Mouse (Mus musculus): ENCODE data around the gene Vdr. TPM values are rescaled to one million over a fixed set of nuclear protein-coding genes. Genes with fewer than 3 reads are reported as not detected.
"Not testable (repeated sequence)": the region's sequence is repeated elsewhere in the genome, so short reads cannot be mapped to it uniquely, and the experiment has no call there.

Vdr gene
- polyA plus RNA-seq, 1 experiment from 2014 or later: 1.5 TPM

DNA sequence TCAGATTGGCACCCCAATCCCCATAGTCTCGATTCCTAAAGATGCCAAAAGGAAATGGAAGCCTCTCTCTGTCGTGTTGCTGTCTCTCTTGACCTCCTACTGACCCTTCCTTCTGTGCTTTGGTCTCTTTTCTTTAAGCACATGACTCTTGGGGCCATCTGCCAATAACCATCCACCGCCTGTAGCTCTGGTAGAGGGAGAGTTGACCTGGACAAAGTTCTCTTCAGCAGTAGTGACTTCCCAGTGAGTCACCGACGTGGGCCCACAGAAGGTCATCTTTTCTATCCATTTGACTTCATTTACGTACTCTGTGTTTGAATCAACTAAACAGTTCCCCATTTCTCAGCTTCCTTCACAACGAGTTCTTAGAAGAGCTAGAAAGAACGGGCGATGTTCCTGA, 30.0 kb downstream of the Vdr start:
- Histone ChIP-seq H3K27ac (ENCODE audit: low read length) (no peak overlapping the region), H3K27me3 (ENCODE audit: control insufficient read depth, insufficient read depth, low read length) (no peaks in the 10 kb centered on the region), H3K4me3 (ENCODE audit: low read length) (no peak overlapping the region), H3K36me3 (ENCODE audit: control insufficient read depth, insufficient read depth) (no peaks in the 10 kb centered on the region), H3K9me3 (replicated peaks; ENCODE audit: control insufficient read depth, low read length) (no peaks in the 10 kb centered on the region), H3K4me2 (ENCODE audit: low read depth, low read length) (no peak overlapping the region), H3K9ac (ENCODE audit: low read length) (no peak overlapping the region), H3K4me1 (ENCODE audit: control insufficient read depth, insufficient read depth, low read length) (no peaks in the 10 kb centered on the region)
- ATAC-seq (replicated peaks; ENCODE audit: extremely low read depth, insufficient read depth, low FRiP score): no peak
- 76% methylated on average over 9 of the region's 9 CpGs for WGBS

DNA sequence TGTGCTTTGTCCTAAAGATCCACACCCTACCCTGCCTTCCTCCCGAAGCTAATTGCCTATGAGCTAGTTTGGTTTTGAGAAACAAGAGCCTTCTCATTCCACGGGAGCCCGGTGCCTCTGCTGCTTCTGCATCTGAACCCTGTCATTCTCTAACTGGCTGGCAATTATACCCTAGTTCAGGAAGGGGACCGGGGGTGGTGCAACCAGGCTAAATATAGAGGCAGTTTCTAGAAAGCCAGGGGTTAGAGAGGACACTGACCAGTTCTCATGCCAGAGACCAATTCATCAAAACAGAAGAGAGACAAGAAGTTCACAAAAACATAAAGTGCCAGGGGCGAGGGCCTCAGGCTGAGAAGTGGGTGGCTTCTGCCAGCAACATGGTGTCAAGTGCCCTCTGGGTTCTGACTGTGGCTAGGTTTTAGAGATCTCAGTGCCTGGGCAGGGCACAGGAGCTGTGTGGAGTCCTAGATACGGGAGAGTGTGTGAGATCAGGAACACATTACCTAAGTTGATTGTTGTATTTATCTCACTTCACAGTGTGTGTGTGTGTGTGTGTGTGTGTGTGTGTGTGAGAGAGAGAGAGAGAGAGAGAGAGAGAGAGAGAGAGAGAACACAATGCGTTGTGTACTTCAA, 31.6 kb downstream of the Vdr start:
- no peaks in the 10 kb centered on the region for H3K27me3 ChIP-seq (ENCODE audit: control insufficient read depth, insufficient read depth, low read length)
- H3K9me3 ChIP-seq (replicated peaks; ENCODE audit: control insufficient read depth, low read length): no peaks in the 10 kb centered on the region
- ATAC-seq (replicated peaks; ENCODE audit: extremely low read depth, insufficient read depth, low FRiP score): peak; percentile 54; the same call in 1 of the 2 replicates
- peak overlapping the region; percentile 37; the same call in 1 of the 2 replicates for H3K27ac ChIP-seq (ENCODE audit: low read length)
- WGBS: 39% methylated on average over 7 of the region's 7 CpGs
- no peaks in the 10 kb centered on the region for H3K4me1 ChIP-seq (ENCODE audit: control insufficient read depth, insufficient read depth, low read length)
- no peaks in the 10 kb centered on the region for H3K36me3 ChIP-seq (ENCODE audit: control insufficient read depth, insufficient read depth)
- H3K4me2 ChIP-seq (ENCODE audit: low read depth, low read length): no peak overlapping the region
- H3K9ac ChIP-seq (ENCODE audit: low read length): no peak overlapping the region
- H3K4me3 ChIP-seq (ENCODE audit: low read length): no peak overlapping the region

DNA sequence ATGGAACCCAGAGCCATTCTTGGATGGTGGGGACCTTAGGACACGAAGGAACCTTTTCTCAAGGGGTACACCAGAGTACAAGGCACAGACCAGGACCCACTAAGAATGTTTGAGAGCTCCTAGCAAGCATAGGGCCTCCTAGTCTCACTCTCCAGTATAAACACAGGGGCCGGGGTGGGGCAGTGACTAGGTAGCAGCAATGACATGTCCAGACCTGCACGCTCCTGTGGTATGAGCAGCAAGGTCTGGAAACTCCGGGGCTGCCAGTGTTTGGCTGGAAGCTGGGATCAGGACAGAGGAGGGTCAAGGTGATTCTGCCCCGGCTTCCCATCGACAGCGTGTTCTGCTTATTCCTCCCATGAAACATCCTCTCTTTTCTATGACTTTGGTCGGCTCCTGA, 34.6 kb downstream of the Vdr start:
- Histone ChIP-seq H3K4me3 (ENCODE audit: low read length) (no peak overlapping the region), H3K9ac (ENCODE audit: low read length) (no peak overlapping the region), H3K4me1 (ENCODE audit: control insufficient read depth, insufficient read depth, low read length) (no peaks in the 10 kb centered on the region), H3K9me3 (replicated peaks; ENCODE audit: control insufficient read depth, low read length) (no peaks in the 10 kb centered on the region), H3K27ac (ENCODE audit: low read length) (no peak overlapping the region), H3K36me3 (ENCODE audit: control insufficient read depth, insufficient read depth) (no peaks in the 10 kb centered on the region), H3K27me3 (ENCODE audit: control insufficient read depth, insufficient read depth, low read length) (no peaks in the 10 kb centered on the region), H3K4me2 (ENCODE audit: low read depth, low read length) (no peak overlapping the region)
- 80% methylated on average over 8 of the region's 8 CpGs for WGBS
- no peak for ATAC-seq (replicated peaks; ENCODE audit: extremely low read depth, insufficient read depth, low FRiP score)

DNA sequence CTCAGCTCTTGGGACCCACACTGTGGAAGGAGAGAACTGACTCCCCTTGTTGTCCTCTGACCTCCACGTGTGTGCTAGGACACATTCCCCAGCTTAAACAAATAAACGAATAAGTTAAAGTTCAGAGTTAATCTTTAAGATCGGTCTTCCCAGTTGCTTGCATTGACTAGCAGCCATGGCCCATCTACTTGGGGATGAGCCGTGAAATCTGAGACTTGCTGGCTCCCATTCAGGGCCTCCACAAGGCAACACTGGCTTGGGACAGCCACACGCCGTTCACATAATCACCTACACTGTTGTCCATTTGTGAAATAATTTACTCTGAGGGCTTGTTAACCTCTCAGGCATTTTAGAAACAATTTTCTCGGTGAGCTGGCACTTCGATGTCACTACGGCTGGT, 36.7 kb downstream of the Vdr start:
- Histone ChIP-seq H3K4me1 (ENCODE audit: control insufficient read depth, insufficient read depth, low read length) (no peaks in the 10 kb centered on the region), H3K4me2 (ENCODE audit: low read depth, low read length) (no peak overlapping the region), H3K4me3 (ENCODE audit: low read length) (no peak overlapping the region), H3K36me3 (ENCODE audit: control insufficient read depth, insufficient read depth) (no peaks in the 10 kb centered on the region), H3K27ac (ENCODE audit: low read length) (no peak overlapping the region), H3K27me3 (ENCODE audit: control insufficient read depth, insufficient read depth, low read length) (no peaks in the 10 kb centered on the region), H3K9me3 (replicated peaks; ENCODE audit: control insufficient read depth, low read length) (no peaks in the 10 kb centered on the region), H3K9ac (ENCODE audit: low read length) (no peak overlapping the region)
- 69% methylated on average over 9 of the region's 9 CpGs for WGBS
- no peak for ATAC-seq (replicated peaks; ENCODE audit: extremely low read depth, insufficient read depth, low FRiP score)

DNA sequence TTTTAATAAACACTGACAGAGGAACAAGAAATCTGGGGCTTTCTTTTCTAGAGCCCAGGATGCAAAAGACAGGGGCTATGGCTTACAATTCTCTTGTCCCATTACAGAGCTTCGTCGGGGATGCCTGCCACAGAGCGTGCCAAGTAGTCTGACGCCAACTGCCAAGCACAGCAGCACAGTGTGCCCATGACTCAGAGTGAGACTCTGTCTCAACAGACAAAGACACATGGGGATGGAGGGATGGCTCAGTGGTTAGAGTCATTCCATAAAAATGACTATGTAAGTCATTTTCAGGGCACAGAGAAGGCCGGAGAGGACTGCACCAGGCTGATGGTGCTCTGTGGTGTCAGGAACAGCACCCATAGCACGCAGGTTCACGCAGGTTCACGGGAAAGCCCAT, 38.3 kb downstream of the Vdr start:
- Histone ChIP-seq H3K4me2 (ENCODE audit: low read depth, low read length) (no peak overlapping the region), H3K4me1 (ENCODE audit: control insufficient read depth, insufficient read depth, low read length) (no peaks in the 10 kb centered on the region), H3K9ac (ENCODE audit: low read length) (no peak overlapping the region), H3K4me3 (ENCODE audit: low read length) (no peak overlapping the region), H3K27ac (ENCODE audit: low read length) (no peak overlapping the region), H3K36me3 (ENCODE audit: control insufficient read depth, insufficient read depth) (no peaks in the 10 kb centered on the region), H3K9me3 (replicated peaks; ENCODE audit: control insufficient read depth, low read length) (0 out of 2 replicates have a peak, but pooled peaks cover 3% of the 10 kb centered on the region), H3K27me3 (ENCODE audit: control insufficient read depth, insufficient read depth, low read length) (no peaks in the 10 kb centered on the region)
- WGBS: 86% methylated on average over 8 of the region's 8 CpGs
- no peak for ATAC-seq (replicated peaks; ENCODE audit: extremely low read depth, insufficient read depth, low FRiP score)

DNA sequence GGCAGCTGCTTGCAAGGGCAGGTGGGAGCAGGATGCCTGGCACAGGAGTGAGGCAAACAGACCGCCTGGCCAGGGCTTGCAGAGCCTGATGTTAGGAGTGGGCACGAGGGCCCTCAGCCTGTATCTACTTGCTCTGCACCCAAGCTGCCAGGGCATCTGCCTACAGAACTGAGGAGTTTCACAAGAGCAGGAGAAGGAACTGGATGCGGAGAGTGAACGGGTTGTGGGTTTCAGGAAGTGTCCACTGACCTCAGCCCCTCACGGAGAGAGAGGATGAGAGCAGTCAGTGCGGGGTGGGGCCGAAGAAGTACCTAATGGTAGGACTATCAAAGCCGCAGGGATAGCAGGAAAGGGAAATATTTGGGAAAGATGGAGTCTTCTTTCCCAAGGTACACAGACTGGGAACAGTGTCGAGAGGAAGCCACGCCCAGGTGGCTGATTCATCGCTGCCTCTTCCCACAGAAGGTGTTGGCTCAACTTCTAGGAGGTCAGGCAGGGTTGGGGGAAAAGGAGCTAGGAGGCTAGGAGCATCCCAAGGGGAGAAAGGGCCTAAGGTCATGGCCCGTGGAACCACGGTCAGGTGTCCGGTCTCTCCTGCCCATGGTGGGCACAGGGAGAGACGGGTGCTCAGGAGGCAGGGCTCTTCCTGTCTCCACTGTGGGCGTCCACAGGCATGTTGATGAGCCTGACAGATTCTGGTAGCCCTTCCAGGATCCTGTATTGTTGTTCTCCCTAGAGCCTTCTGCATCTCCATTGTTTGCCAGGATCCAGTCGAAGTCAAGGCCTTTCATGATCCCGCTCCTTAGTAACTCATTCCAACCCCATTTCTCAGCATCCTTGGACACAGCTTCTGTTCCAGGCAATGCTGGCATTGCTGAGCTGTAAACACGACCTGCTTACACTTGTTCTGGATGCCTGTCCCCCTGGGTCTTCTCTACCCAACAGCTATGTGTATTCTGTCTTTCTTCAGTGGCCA, 39.1 kb downstream of the Vdr start:
- H3K27ac ChIP-seq (ENCODE audit: low read length): no peak overlapping the region
- no peak overlapping the region for H3K4me3 ChIP-seq (ENCODE audit: low read length)
- no peak overlapping the region for H3K4me2 ChIP-seq (ENCODE audit: low read depth, low read length)
- no peak for ATAC-seq (replicated peaks; ENCODE audit: extremely low read depth, insufficient read depth, low FRiP score)
- peaks cover 2% of the 10 kb centered on the region; the same call in 1 of the 2 replicates for H3K36me3 ChIP-seq (ENCODE audit: control insufficient read depth, insufficient read depth)
- 75% methylated on average over 19 of the region's 19 CpGs for WGBS
- H3K27me3 ChIP-seq (ENCODE audit: control insufficient read depth, insufficient read depth, low read length): no peaks in the 10 kb centered on the region
- peaks cover 7% of the 10 kb centered on the region; the same call in 1 of the 2 replicates for H3K9me3 ChIP-seq (replicated peaks; ENCODE audit: control insufficient read depth, low read length)
- H3K4me1 ChIP-seq (ENCODE audit: control insufficient read depth, insufficient read depth, low read length): no peaks in the 10 kb centered on the region
- no peak overlapping the region for H3K9ac ChIP-seq (ENCODE audit: low read length)

DNA sequence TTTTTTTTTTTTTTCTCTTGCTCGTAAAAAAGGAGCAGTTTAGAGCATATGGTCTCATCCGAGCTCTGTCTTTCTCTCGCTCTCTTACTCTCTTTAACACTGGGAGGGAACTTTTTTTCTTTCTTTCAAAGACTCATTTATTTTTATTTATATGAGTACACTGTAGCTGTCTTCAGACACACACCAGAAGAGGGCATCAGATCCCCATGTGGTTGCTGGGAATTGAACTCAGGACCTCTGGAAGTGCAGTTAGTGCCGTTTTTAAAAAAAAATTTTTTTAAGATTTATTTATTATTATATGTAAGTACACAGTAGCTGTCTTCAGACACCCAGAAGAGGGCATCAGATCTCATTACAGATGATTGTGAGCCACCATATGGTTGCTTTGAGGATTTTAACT, 40.3 kb downstream of the Vdr start:
- not testable (repeated sequence) for H3K4me3 ChIP-seq (ENCODE audit: low read length); H3K27ac ChIP-seq (ENCODE audit: low read length); H3K4me1 ChIP-seq (ENCODE audit: control insufficient read depth, insufficient read depth, low read length); H3K27me3 ChIP-seq (ENCODE audit: control insufficient read depth, insufficient read depth, low read length); ATAC-seq (replicated peaks; ENCODE audit: extremely low read depth, insufficient read depth, low FRiP score); H3K36me3 ChIP-seq (ENCODE audit: control insufficient read depth, insufficient read depth); H3K4me2 ChIP-seq (ENCODE audit: low read depth, low read length); H3K9ac ChIP-seq (ENCODE audit: low read length)
- 83% methylated on average over 4 of the region's 4 CpGs for WGBS
- peaks cover 11% of the 10 kb centered on the region for H3K9me3 ChIP-seq (replicated peaks; ENCODE audit: control insufficient read depth, low read length)

DNA sequence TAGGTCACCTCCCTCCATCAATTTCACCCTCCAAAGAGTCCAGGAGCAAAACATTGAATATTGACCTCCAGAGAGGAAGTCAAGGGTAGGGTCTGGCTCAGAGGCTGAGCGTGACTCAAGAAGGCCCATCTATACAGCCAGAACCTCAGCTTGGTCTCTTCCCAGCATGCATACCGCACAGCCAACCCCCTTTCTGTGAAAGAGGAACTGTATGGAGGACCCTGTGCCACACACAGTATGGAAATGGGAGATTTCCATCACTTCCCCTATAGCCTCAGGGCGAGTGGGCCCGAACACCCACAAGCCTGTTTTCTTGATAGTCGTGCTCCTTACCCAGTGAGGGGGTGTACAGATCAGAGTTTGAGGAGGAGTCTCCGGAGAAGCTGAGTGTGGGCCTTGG, 41.4 kb downstream of the Vdr start:
- no peak overlapping the region for H3K9ac ChIP-seq (ENCODE audit: low read length)
- 82% methylated on average over 6 of the region's 6 CpGs for WGBS
- no peak overlapping the region for H3K27ac ChIP-seq (ENCODE audit: low read length)
- no peak overlapping the region for H3K4me2 ChIP-seq (ENCODE audit: low read depth, low read length)
- no peaks in the 10 kb centered on the region for H3K27me3 ChIP-seq (ENCODE audit: control insufficient read depth, insufficient read depth, low read length)
- no peak overlapping the region for H3K4me3 ChIP-seq (ENCODE audit: low read length)
- peaks cover 13% of the 10 kb centered on the region for H3K4me1 ChIP-seq (ENCODE audit: control insufficient read depth, insufficient read depth, low read length)
- H3K36me3 ChIP-seq (ENCODE audit: control insufficient read depth, insufficient read depth): peaks cover 6% of the 10 kb centered on the region; the same call in 1 of the 2 replicates
- ATAC-seq (replicated peaks; ENCODE audit: extremely low read depth, insufficient read depth, low FRiP score): no peak
- peaks cover 11% of the 10 kb centered on the region for H3K9me3 ChIP-seq (replicated peaks; ENCODE audit: control insufficient read depth, low read length)

DNA sequence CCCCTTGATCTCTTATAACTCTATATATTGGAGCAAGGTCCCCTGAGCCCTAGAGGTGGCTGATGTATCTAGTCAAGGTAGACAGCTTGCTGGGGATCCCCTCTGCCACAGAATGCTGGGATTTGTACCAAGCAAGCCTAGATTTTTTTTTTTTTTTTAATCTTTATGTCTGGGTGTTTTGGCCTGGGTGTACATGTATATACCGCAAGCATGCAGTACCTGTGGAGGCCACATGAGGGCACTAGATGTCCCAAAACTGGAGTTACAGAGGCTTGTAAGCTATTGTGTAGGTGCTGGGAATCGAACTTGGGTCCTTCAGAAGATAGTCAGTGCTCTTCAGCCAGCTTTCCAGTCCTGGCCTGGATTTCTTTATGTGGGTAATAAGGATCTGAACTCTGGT, 44.4 kb downstream of the Vdr start:
- Histone ChIP-seq H3K4me3 (ENCODE audit: low read length) (no peak overlapping the region), H3K27ac (ENCODE audit: low read length) (no peak overlapping the region), H3K27me3 (ENCODE audit: control insufficient read depth, insufficient read depth, low read length) (no peaks in the 10 kb centered on the region), H3K36me3 (ENCODE audit: control insufficient read depth, insufficient read depth) (peaks cover 6% of the 10 kb centered on the region; the same call in 1 of the 2 replicates), H3K4me2 (ENCODE audit: low read depth, low read length) (no peak overlapping the region), H3K9me3 (replicated peaks; ENCODE audit: control insufficient read depth, low read length) (peaks cover 11% of the 10 kb centered on the region), H3K9ac (ENCODE audit: low read length) (no peak overlapping the region), H3K4me1 (ENCODE audit: control insufficient read depth, insufficient read depth, low read length) (peaks cover 22% of the 10 kb centered on the region)
- WGBS: 100% methylated on average over 2 of the region's 2 CpGs
- ATAC-seq (replicated peaks; ENCODE audit: extremely low read depth, insufficient read depth, low FRiP score): no peak
